14 mouse cellular contexts compared by ENCODE assay signal in genomic region chr1:64683039-64683438, GRCm38 (mm10).
"Had no signal": no experiment of that assay in that cellular context is flagged by ENCODE, and none has a peak within 500 bp of the region (broad histone marks: within the 10 kb centered on the region; RNA-seq: fewer than 3 reads in every experiment).

No protein-coding gene starts in this region.

- DNase-seq: gastrocnemius, adult 2 months; gastrocnemius, postnatal 10 days; gastrocnemius, postnatal 25 days; heart, adult 18-20 months; heart, postnatal 10 days; heart, postnatal 36 days; kidney, adult 11 months; kidney, adult 2 months; kidney, adult 9 months; kidney, postnatal 14 days; kidney, postnatal 36 days; layer of hippocampus, adult 9-11 months; layer of hippocampus, postnatal 36 days; left cerebral cortex, postnatal 4 days had no signal
